Mouse (Mus musculus) effector memory CD4-positive, alpha-beta T cell, adult 7 months (primary cell): ENCODE data around the gene Cpsf7. TPM values are rescaled to one million over a fixed set of nuclear protein-coding genes. Genes with fewer than 3 reads are reported as not detected.

Experiments
- polyA plus RNA-seq: library from polyadenylated mRNA; unstranded; fragments of 100-300 nt; shearing (Covaris generic); gene quantifications from one replicate; pipeline ENCODE4 v1.2.1, GENCODE M21; 2017

The Cpsf7 gene
- polyA plus RNA-seq: 27.8 TPM

DNA sequence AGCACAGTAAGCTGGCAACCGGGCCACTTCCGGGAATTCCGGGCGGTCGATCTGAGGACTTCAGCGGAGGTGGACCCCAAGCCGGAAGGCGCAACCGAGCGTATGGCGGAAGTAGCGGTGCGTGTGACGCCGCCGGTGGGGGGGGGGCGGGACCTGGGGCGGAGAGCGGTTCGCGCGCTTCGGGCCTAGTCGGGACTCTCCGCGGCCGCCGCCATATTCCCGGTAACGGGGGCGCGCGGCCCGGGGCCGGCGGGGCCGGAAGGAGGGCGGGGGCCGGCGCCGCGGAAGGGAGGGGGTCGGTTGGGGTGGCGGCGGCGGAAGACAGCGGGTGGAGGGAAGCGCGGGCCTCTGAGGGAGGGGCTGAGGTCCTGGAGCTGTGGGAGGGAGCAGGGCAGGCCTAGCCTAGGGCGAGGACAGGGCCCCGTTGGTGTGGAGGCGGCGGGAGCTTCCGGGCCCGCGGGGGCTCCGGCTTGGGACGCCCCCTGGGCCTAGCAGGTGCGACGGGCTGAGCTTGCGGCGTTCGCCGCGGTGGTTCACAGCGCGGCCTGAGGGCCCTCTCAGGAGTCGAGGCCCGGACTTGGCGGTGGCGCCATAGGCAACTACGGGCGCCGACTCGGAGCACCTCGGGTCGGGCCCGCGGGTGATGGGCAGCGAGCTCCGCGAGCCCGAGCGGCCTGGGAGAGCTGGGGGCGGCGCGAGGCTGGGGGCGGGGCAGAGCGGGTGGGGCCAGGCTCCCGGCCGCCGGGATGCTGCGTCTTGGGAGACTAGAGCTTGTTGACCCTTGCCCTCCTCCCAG is at the start of gene Cpsf7:
Gene Cpsf7 (plus strand): TSS at position 161 of the 796 bp plus-strand sequence.

DNA sequence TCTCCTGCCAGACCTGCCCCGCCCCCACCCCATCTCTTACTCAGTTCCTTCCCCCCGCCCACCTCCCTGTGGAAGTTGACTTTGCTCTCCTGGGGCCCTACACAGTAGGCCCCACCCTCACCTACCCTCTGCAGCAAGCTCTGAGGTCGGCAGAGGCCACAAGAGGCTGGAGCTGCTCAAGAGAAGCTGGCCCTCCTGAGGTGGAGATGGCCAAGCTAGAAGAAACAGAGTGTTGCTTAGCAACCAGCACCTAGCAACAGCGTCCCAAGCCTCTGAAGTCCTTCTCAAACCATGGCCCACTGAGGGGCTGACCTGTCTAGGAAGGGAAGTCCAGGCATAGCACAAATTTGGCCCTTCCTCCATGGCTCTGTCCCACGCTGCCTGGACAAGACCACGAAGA is 42.4 kb upstream of the Cpsf7 start, which contains the start of gene Ppp1r32:
Gene Ppp1r32 (minus strand): TSS at position 226 of the 400 bp plus-strand sequence.

DNA sequence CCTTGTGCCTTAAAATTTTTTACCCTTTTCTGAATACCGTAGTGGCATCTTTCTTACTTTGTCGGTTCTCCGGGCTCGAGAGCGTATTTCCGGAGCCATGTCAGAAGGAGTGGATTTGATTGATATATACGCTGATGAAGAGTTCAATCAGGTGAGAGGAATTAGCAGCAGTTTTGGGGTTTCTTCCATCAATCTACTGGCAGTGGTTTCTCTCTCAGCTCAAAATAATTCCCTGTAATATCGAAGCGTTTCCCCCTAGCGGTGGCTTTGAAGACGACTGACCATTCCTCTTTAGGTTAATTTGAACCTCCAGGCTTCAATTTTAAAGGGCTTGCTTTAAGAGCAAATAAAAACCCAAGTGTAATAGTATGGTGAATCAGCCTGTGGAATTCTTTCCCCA is 844 bp downstream of the Cpsf7 start, which contains the start of gene Sdhaf2:
Gene Sdhaf2 (minus strand): TSS at position 233 of the 400 bp plus-strand sequence.

DNA sequence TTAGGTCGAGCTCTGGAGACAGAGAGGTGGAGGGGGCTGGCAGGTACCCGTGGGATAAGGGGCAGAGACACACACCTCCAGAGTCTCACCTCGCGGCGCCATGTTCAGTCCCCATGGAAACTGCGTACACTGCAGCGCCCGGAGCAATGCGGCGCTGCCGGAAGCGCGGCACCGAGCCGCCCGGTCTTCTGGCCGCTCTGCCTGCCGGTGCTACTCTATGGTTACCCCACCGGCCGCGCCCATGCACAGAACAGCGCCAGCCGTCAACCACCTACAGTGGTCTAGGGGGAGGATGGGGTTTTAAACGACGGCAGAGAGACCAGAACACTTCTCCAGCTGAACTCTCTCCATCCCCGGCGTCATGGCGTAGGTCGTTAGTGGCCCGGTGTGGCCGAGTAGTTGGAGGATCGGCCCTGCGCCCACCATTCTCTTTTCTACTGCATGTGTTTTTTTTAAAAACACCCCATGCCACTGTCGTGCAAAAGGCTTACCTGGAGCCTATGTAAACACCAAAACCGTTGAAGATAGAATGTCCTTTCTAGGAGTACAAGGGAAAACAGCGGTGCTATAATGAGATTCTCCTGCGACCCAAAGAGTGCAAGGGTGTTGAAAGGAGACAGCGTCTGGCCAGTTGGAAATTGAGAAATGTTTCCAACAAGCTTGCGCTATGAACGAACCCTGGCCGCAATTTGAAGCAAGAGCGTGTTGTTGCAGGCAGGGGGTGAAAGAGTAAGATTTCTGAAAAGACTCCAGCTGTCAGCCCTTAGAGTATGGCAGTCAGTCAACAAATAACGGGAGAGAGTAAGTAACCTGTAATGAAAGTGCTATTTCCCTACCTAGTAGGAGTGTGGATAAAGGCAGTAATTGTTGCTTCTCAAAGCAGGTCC is 30.8 kb downstream of the Cpsf7 start, which contains the start of gene Tmem216:
Gene Tmem216 (minus strand): TSS at position 615 of the 887 bp plus-strand sequence.

DNA sequence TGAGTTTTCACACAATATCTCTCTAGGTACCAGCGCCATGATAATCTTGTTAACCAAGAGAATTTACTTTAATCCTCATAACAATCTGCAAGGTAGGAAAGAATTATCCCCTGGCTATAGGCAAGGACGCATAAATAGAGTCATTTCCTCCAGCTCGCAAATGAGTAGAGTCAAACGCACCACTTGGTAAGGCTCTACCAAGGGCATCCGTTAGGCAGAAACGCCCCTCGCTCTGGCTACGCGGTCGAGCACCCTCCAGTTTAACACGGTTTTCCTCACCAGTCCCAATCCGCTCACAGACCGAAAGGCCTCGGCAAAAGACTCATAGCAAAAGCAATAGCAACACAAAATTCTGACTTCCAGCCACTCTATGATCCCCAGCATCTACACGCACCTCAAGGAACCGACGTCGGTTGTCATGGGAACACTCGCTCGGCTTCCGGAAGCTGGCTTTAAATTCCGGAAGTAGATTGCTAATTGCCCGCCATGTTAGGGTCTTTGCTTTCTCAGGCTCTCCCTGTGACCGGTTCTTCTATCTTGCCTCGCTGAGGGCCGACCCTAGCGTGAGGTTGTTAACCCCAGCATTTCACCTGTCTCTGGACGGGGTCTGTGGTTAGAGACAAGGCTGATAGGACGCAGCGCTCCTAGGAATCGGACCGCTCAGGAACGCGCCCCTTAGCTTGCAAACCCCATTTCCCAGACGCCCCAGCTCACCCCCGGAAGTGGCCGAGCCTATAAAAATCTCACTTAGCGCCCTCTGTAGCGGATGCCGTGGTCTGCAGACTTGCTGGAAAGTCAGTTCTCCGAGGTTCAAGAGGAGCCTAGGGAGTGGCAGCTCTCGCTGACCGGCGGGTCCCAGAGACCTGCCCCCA is 51.9 kb downstream of the Cpsf7 start, which contains the start of the genes Cyb561a3 and Tmem138:
Gene Cyb561a3 (plus strand): TSS at position 483 of the 872 bp plus-strand sequence.
Gene Tmem138 (minus strand): TSS at position 673 of the 872 bp plus-strand sequence.

Other genes with a start within 250 kb of the Cpsf7 start
- gene Dagla, start 220.4 kb upstream of the Cpsf7 start, polyA plus RNA-seq: not detected
- 0.83 TPM for gene Syt7, start 136.2 kb upstream of the Cpsf7 start, polyA plus RNA-seq
- gene Lrrc10b, start 67.8 kb upstream of the Cpsf7 start, polyA plus RNA-seq: not detected
- gene Ppp1r32, start 42.3 kb upstream of the Cpsf7 start, polyA plus RNA-seq: 0.38 TPM
- gene Sdhaf2, start 876 bp downstream of the Cpsf7 start, polyA plus RNA-seq: 57.3 TPM
- 10.2 TPM for gene Tmem216, start 31.0 kb downstream of the Cpsf7 start, polyA plus RNA-seq
- gene Cyb561a3, start 51.9 kb downstream of the Cpsf7 start, polyA plus RNA-seq: 25.0 TPM
- 6.0 TPM for gene Tmem138, start 52.1 kb downstream of the Cpsf7 start, polyA plus RNA-seq
- gene Ddb1, start 80.1 kb downstream of the Cpsf7 start, polyA plus RNA-seq: 128 TPM
- 3.5 TPM for gene Tkfc, start 80.4 kb downstream of the Cpsf7 start, polyA plus RNA-seq
- 1.0 TPM for gene Vwce, start 108.9 kb downstream of the Cpsf7 start, polyA plus RNA-seq
- not detected for gene Pga5, start 152.8 kb downstream of the Cpsf7 start, polyA plus RNA-seq
- 25.1 TPM for gene Vps37c, start 163.5 kb downstream of the Cpsf7 start, polyA plus RNA-seq
- gene Cd5, start 213.7 kb downstream of the Cpsf7 start, polyA plus RNA-seq: 564 TPM